Comparison of ENCODE assay signal across 8 mouse cellular contexts in the genomic region with DNA sequence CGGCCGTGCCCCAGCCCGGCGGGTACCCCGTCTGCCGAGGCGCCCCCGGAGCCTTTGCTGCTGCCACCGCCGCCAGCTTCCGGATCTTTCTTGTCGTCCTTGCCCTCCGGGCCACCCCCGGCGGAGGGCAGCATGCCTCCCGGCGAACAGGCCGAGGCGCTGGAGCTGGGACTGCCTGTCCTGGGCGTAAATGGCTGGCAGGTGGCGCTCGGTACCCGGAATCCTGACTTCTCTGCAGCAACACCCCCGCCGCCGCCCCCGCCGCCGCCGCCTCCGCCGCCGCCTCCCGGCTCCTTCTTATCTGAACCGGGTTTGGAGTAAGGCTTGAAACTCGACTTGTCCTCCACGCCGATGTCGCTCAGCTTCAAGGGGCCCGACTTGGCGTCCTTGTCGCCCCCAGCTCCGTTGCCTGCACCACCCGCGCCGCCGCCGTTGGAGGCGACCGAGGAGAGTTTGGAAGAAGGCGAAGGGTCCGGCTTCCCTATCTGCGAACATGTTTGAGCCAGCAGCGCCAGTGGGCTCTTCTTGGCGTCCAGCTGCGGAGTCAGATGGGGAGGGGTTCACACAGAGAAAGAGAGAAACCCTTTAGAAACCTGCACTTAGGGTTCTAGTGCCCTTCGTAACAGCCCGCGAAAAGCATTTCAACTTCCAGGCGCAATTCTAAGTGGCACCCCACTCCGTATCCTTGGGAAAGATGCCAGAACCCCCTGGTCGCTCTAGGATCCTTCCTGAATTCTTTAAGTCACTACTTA. TPM values are rescaled to one million over a fixed set of nuclear protein-coding genes. Genes with fewer than 3 reads are reported as not detected.
A peak's percentile ranks its signal among the peaks of the same experiment; 100 is the strongest.
DNase-seq lines count a peak whose midpoint lies in the region; ATAC-seq and TF ChIP-seq lines count a peak whose summit lies in the region.

No protein-coding gene starts in this region.

- H3K36me3 ChIP-seq in ES-E14 (ENCODE audit: control insufficient read depth, insufficient read depth, low read length, poor library complexity, severe bottlenecking) = no peaks in the 10 kb centered on the region
- H3K36me3 ChIP-seq in hindbrain, embryonic 11.5 days (ENCODE audit: control insufficient read depth, insufficient read depth, low read length) = 0 out of 2 replicates have a peak, but pooled peaks cover 4% of the 10 kb centered on the region
- no peaks in the 10 kb centered on the region for H3K36me3 ChIP-seq in lung, postnatal 0 days (ENCODE audit: insufficient read depth, low read length)

- 0 out of 2 replicates have a peak overlapping the region, but pooled peaks have one; percentile 4 for H3K9ac ChIP-seq in ES-E14 (ENCODE audit: insufficient read depth, low read depth, low read length, poor library complexity, severe bottlenecking)
- peak overlapping the region; percentile 98 for H3K9ac ChIP-seq in hindbrain, embryonic 11.5 days (ENCODE audit: low read depth, low read length)
- H3K9ac ChIP-seq in lung, postnatal 0 days (replicated peaks; ENCODE audit: low read depth) = peak overlapping the region; percentile 91

- TF ChIP-seq EP300 in lung, postnatal 0 days (IDR thresholded peaks at IDR 0.05) = no peak

- no peak overlapping the region for H3K27ac ChIP-seq in ES-E14 (ENCODE audit: insufficient read depth, low read depth, low read length, poor library complexity, severe bottlenecking)
- peak overlapping the region; percentile 100 for H3K27ac ChIP-seq in hindbrain, embryonic 11.5 days (ENCODE audit: low read depth, low read length)
- H3K27ac ChIP-seq in lung, postnatal 0 days (ENCODE audit: low read length) = peak overlapping the region; percentile 98

- no peaks in the 10 kb centered on the region for H3K9me3 ChIP-seq in ES-E14 (ENCODE audit: control insufficient read depth, insufficient read depth, low read depth, low read length)
- no peaks in the 10 kb centered on the region for H3K9me3 ChIP-seq in hindbrain, embryonic 11.5 days (ENCODE audit: control insufficient read depth, low read length)
- H3K9me3 ChIP-seq in lung, postnatal 0 days (ENCODE audit: low read length) = no peaks in the 10 kb centered on the region

- peaks cover 5% of the 10 kb centered on the region; the same call in 1 of the 2 replicates for H3K27me3 ChIP-seq in hindbrain, embryonic 11.5 days (ENCODE audit: control insufficient read depth, insufficient read depth, low read length)
- no peaks in the 10 kb centered on the region for H3K27me3 ChIP-seq in lung, postnatal 0 days (replicated peaks; ENCODE audit: insufficient read depth, low read length)

- peak overlapping the region; percentile 42 to 60; a peak in 3 of 4 replicates for H3K4me3 ChIP-seq in ES-E14 (ENCODE audit: insufficient read depth in 1 of 2, low read depth in 1 of 2, low read length in 2 of 2, poor library complexity in 1 of 2, severe bottlenecking in 1 of 2)
- peak overlapping the region; percentile 94 for H3K4me3 ChIP-seq in hindbrain, embryonic 11.5 days (ENCODE audit: low read depth, low read length)
- peak overlapping the region; percentile 89 for H3K4me3 ChIP-seq in lung, postnatal 0 days (ENCODE audit: low read depth, low read length)

- no peak for ATAC-seq in hindbrain, embryonic 11.5 days (ENCODE audit: low FRiP score)
- peak; percentile 21 for ATAC-seq in lung, postnatal 0 days

- WGBS in hindbrain, embryonic 11.5 days = under 1% methylated on average over 62 of the region's 62 CpGs
- 0% methylated on average over 48 of the region's 62 CpGs for WGBS in lung, postnatal 0 days

- in situ Hi-C loops in ES-E14 (cut with MboI; ENCODE audit: low sequenced_read_pairs in 2 of 2, unreplicated experiment in 2 of 2) = loop anchor here (25.0 kb wide), 2 partner anchors 826 to 1426 kb away; no protein-coding TSS in a partner anchor

- no peak for DNase-seq in ES-E14 (ENCODE audit: low read depth, low spot score)
- peak; percentile 59 for DNase-seq in cerebellum, adult 8-10 months
- peak; percentile 69 to 78 for DNase-seq in frontal cortex, postnatal 14 days (ENCODE audit: low spot score in 2 of 2)
- no peak for DNase-seq in hindbrain, embryonic 11.5 days (ENCODE audit: low spot score)
- DNase-seq in layer of hippocampus, postnatal 14 days (ENCODE audit: low spot score in 2 of 2) = peak; percentile 81 to 87
- peak; percentile 94 for DNase-seq in lung, postnatal 0 days (ENCODE audit: low spot score)
- DNase-seq in ovary, postnatal 36 days (ENCODE audit: low spot score) = peak; percentile 89
- DNase-seq in thymus, postnatal 4 days = peak; percentile 83

- peak; percentile 72 for TF ChIP-seq CTCF in lung, postnatal 0 days (IDR thresholded peaks at IDR 0.05)

- H3K4me1 ChIP-seq in ES-E14 (ENCODE audit: control insufficient read depth in 2 of 2, insufficient read depth in 2 of 2, low read length in 2 of 2, poor library complexity in 1 of 2) = peaks cover 0 to 17% of the 10 kb centered on the region in 2 experiments; a peak in 2 of 4 replicates
- H3K4me1 ChIP-seq in hindbrain, embryonic 11.5 days (replicated peaks; ENCODE audit: control insufficient read depth, insufficient read depth, low read length) = peaks cover 6% of the 10 kb centered on the region
- H3K4me1 ChIP-seq in lung, postnatal 0 days (ENCODE audit: insufficient read depth, low read depth, low read length) = peaks cover 13% of the 10 kb centered on the region

- peak overlapping the region; percentile 83 for H3K4me2 ChIP-seq in hindbrain, embryonic 11.5 days (replicated peaks; ENCODE audit: low read depth, low read length)
- peak overlapping the region; percentile 88 for H3K4me2 ChIP-seq in lung, postnatal 0 days (replicated peaks; ENCODE audit: low read depth, low read length)

TF ChIP-seq in ES-E14, 5 proteins besides CTCF, POLR2A, EP300 and RAD21:
- TF ChIP-seq ZNF384 (IDR thresholded peaks at IDR 0.05; ENCODE audit: low read depth, low read length) (no peak), CHD2 (IDR thresholded peaks at IDR 0.05; ENCODE audit: low read depth, low read length) (no peak)

RNA-seq across cellular contexts. Expression of gene Zfp503, which starts 3.2 kb away (rescaled TPM):
- 0.21 and 1.2 TPM in 2 replicates for total RNA-seq in ES-E14 (2012; rRNA removed)
- 11.8 and 15.4 TPM in 2 replicates for polyA plus RNA-seq in hindbrain, embryonic 11.5 days (2014; fragmentation: Nextera tagmentation; extraction: Ambion mirVana)
- 1 to 10 TPM; 2.9 TPM for total RNA-seq in layer of hippocampus, postnatal 14 days (2021)
- 16.7 and 18.6 TPM in 2 replicates for polyA plus RNA-seq in lung, postnatal 0 days (2015; fragmentation: Nextera tagmentation; extraction: Ambion mirVana)

RNA-seq across cellular contexts. Expression of gene Lrmda, which starts 33.4 kb away (rescaled TPM):
- 0.22 TPM in 1 of 2 replicates, not detected in the other for total RNA-seq in ES-E14 (2012; rRNA removed)
- 0.20 and 0.91 TPM in 2 replicates for polyA plus RNA-seq in hindbrain, embryonic 11.5 days (2014; fragmentation: Nextera tagmentation; extraction: Ambion mirVana)
- total RNA-seq in layer of hippocampus, postnatal 14 days (2021) = under 1 TPM in 1 of 2 experiments, not detected in 1; 0.95 TPM
- 0.86 and 1.6 TPM in 2 replicates for polyA plus RNA-seq in lung, postnatal 0 days (2015; fragmentation: Nextera tagmentation; extraction: Ambion mirVana)

Comparison
In these comparisons a context has a peak if more than half of its experiments do, and no peak if none do; other contexts are left out.
1. DNase-seq: peak in cerebellum, adult 8-10 months (single experiment), frontal cortex, postnatal 14 days (2 of 2), layer of hippocampus, postnatal 14 days (2 of 2), lung, postnatal 0 days (single experiment), ovary, postnatal 36 days (single experiment) and thymus, postnatal 4 days (single experiment); none in ES-E14 (single experiment) and hindbrain, embryonic 11.5 days (single experiment).
2. H3K9ac ChIP-seq: peak in every context shown above with its lines; median percentile 98 in hindbrain, embryonic 11.5 days; 91 in lung, postnatal 0 days; 4 in ES-E14.
3. Peak in every context shown above with its lines, with median percentiles within 50 percentile points of each other: H3K4me3 ChIP-seq.